Mouse (Mus musculus): ENCODE measurements at regions not wholly inside any gene's neighbourhood (a gene's known extent, or its start where the extent isn't known, plus 50 kb on each side); places are given as distances from the start of the nearest gene placed in this dataset.

GRCm38 (mm10) chrX:146537811-146538210 is 424.5 kb upstream of the Htr2c start:
- H3K9ac ChIP-seq (ENCODE audit: low read length) = no peak overlapping the region
- TF ChIP-seq EP300 (optimal IDR thresholded peaks at IDR 0.05) = no peak
- TF ChIP-seq CTCF (IDR thresholded peaks at IDR 0.05; ENCODE audit: low read depth) = no peak

GRCm38 (mm10) chrX:146558606-146559005 is 403.7 kb upstream of the Htr2c start:
- ATAC-seq (ENCODE audit: low FRiP score, low TSS enrichment) = no peak
- Histone ChIP-seq H3K9me3 (ENCODE audit: control insufficient read depth, low read length) (no peaks in the 10 kb centered on the region), H3K9ac (ENCODE audit: low read length) (no peak overlapping the region), H3K4me3 (ENCODE audit: low read depth, low read length) (no peak overlapping the region), H3K36me3 (ENCODE audit: control insufficient read depth, insufficient read depth, low read length) (no peaks in the 10 kb centered on the region), H3K27me3 (ENCODE audit: control insufficient read depth, insufficient read depth, low read length) (no peaks in the 10 kb centered on the region), H3K4me2 (replicated peaks; ENCODE audit: low read depth) (no peak overlapping the region), H3K27ac (replicated peaks) (no peak overlapping the region), H3K4me1 (replicated peaks; ENCODE audit: control insufficient read depth, insufficient read depth) (no peaks in the 10 kb centered on the region)
- WGBS = 57% methylated on average over 2 of the region's 2 CpGs
- DNase-seq (ENCODE audit: low spot score) = no peak
- TF ChIP-seq EP300 (optimal IDR thresholded peaks at IDR 0.05) (no peak), CTCF (IDR thresholded peaks at IDR 0.05; ENCODE audit: low read depth) (no peak)

More at GRCm38 (mm10) chrX:146537811-146538210, 424.5 kb upstream of the Htr2c start:
- Histone ChIP-seq H3K36me3 (ENCODE audit: control insufficient read depth, insufficient read depth, low read length) (no peaks in the 10 kb centered on the region), H3K9me3 (ENCODE audit: control insufficient read depth, low read length) (no peaks in the 10 kb centered on the region), H3K4me2 (replicated peaks; ENCODE audit: low read depth) (no peak overlapping the region), H3K4me1 (replicated peaks; ENCODE audit: control insufficient read depth, insufficient read depth) (no peaks in the 10 kb centered on the region), H3K4me3 (ENCODE audit: low read depth, low read length) (no peak overlapping the region), H3K27ac (replicated peaks) (no peak overlapping the region), H3K27me3 (ENCODE audit: control insufficient read depth, insufficient read depth, low read length) (no peaks in the 10 kb centered on the region)
- ATAC-seq (ENCODE audit: low FRiP score, low TSS enrichment) (no peak), DNase-seq (ENCODE audit: low spot score) (no peak)
